ENCODE assay signal across 8 mouse cellular contexts in the genomic region with DNA sequence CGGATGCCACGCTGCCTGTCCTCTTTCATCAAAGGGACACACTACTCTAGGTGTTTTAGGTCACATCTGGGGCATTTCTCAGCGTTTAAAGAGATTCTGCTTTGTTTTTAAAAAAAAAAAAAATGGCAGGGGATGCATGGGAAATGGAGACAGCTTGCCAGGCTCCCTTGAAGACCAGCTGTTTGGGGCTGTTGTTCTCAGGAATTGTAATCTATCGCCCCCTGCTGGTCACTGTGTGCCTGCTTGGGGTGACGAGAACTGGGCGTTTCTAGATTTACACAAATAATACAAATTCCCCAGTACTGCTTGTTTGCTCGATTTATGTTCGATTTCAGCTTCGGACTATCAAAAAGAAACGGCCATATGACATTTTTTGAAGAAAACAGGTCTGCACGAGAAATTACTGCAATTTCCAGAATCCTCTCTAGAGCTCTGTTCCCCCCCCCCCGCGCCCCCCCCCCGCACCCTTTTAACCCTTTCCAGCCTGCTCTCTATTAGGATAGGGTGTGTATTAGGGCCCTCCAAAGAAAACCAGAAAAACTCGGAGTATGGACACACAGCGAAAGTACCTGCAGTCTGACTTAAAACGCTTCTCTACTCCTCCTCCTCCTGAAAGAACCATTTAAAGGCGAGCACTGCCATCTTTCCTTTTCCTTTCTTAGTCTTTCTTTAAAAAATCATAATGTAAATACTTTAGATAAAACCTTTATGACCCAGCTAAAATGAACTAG. TPM values are rescaled to one million over a fixed set of nuclear protein-coding genes. Genes with fewer than 3 reads are reported as not detected.
DNase-seq lines count a peak whose midpoint lies in the region; ATAC-seq lines count a peak whose summit lies in the region.

No protein-coding gene starts in this region.

- peak; percentile 59; the same call in 1 of the 2 replicates for ATAC-seq in neutrophil, adult 5-6 weeks (ENCODE audit: extremely low read depth, insufficient number of reproducible peaks, low FRiP score, poor library complexity, severe bottlenecking)

- DNase-seq in 3T3-L1 (ENCODE audit: low read depth, low spot score) (peak; percentile 95), R1 (ENCODE audit: low read depth, low spot score) (peak; percentile 95)
- DNase-seq in cerebellum, postnatal 25 days, result peak; percentile 58 to 81
- DNase-seq in gastrocnemius, adult 8-10 months (ENCODE audit: low spot score in 2 of 2), result peak; percentile 19 to 36
- peak; percentile 86 for DNase-seq in kidney, postnatal 14 days
- DNase-seq in lung, adult 18-20 months, result peak; percentile 62 to 71
- peak; percentile 85 for DNase-seq in telencephalon, adult 2 months (ENCODE audit: low read depth, low spot score)

RNA-seq across cellular contexts. Expression of a gene that starts 5.4 kb away (rescaled TPM):
- total RNA-seq in gastrocnemius, adult 8-10 months (2022), result 1 to 10 TPM in 1 of 4 experiments, under 1 TPM in 3; 0.13 to 1.7 (median 0.44) TPM
- total RNA-seq in neutrophil, adult 5-6 weeks (2017), result 6.1 and 7.1 TPM in 2 replicates

RNA-seq across cellular contexts. Expression of a gene that starts 49.7 kb away (rescaled TPM):
- total RNA-seq in gastrocnemius, adult 8-10 months (2022), result not detected
- 0.37 TPM in 1 of 2 replicates, not detected in the other for total RNA-seq in neutrophil, adult 5-6 weeks (2017)

Comparison
In these comparisons a context has a peak if more than half of its experiments do, and no peak if none do; other contexts are left out.
1. Peak in every context shown above with its lines: DNase-seq and ATAC-seq.
2. DNase-seq: peak in every context shown above with its lines; median percentile 95 in 3T3-L1; 95 in R1; 86 in kidney, postnatal 14 days; 85 in telencephalon, adult 2 months; 70 in cerebellum, postnatal 25 days; 66 in lung, adult 18-20 months; 28 in gastrocnemius, adult 8-10 months.